Mouse (Mus musculus): ENCODE measurements at regions not wholly inside any gene's neighbourhood (a gene's known extent, or its start where the extent isn't known, plus 50 kb on each side); places are given as distances from the start of the nearest gene placed in this dataset.

- no peak for TF ChIP-seq CTCF (IDR thresholded peaks at IDR 0.05; ENCODE audit: borderline replicate concordance, extremely low read depth, insufficient read depth, insufficient read length)
- no peak for TF ChIP-seq POLR2A (IDR thresholded peaks at IDR 0.05; ENCODE audit: borderline replicate concordance, extremely low read depth, insufficient read depth, insufficient read length, poor library complexity, severe bottlenecking)
Observed at GRCm38 (mm10) chr5:51099902-51100301, 467.6 kb downstream of the Ppargc1a start.
